Mouse (Mus musculus): Measurements from ENCODE around the gene Zbtb20.

Zbtb20 gene

GRCm38 (mm10) chr16:43448141-43448981 is 572.7 kb downstream of the Zbtb20 start:
- no peak for DNase-seq (ENCODE audit: low read depth, low spot score)

- DNase-seq (ENCODE audit: low read depth, low spot score), result no peak
These were observed 578.8 kb downstream of the Zbtb20 start for GRCm38 (mm10) chr16:43454370-43454934.

- DNase-seq (ENCODE audit: low read depth, low spot score), result no peak
These were observed 580.9 kb downstream of the Zbtb20 start for GRCm38 (mm10) chr16:43456446-43457172.

GRCm38 (mm10) chr16:43457814-43458213 is 582.1 kb downstream of the Zbtb20 start:
- no peak for DNase-seq (ENCODE audit: low read depth, low spot score)

- no peak for DNase-seq (ENCODE audit: low read depth, low spot score)
These were observed 583.1 kb downstream of the Zbtb20 start for GRCm38 (mm10) chr16:43458726-43459223.

GRCm38 (mm10) chr16:43461745-43462378 is 586.2 kb downstream of the Zbtb20 start:
- no peak for DNase-seq (ENCODE audit: low read depth, low spot score)

GRCm38 (mm10) chr16:43462470-43463455 is 587.1 kb downstream of the Zbtb20 start:
- DNase-seq (ENCODE audit: low read depth, low spot score), result no peak

- no peak for DNase-seq (ENCODE audit: low read depth, low spot score)
These were observed 588.2 kb downstream of the Zbtb20 start for GRCm38 (mm10) chr16:43463684-43464475.

GRCm38 (mm10) chr16:43464476-43465080 is 588.9 kb downstream of the Zbtb20 start:
- no peak for DNase-seq (ENCODE audit: low read depth, low spot score)

GRCm38 (mm10) chr16:43465368-43465839 is 589.7 kb downstream of the Zbtb20 start:
- no peak for DNase-seq (ENCODE audit: low read depth, low spot score)

GRCm38 (mm10) chr16:43465921-43466748 is 590.5 kb downstream of the Zbtb20 start:
- no peak for DNase-seq (ENCODE audit: low read depth, low spot score)

- no peak for DNase-seq (ENCODE audit: low read depth, low spot score)
These were observed 591.0 kb downstream of the Zbtb20 start for GRCm38 (mm10) chr16:43466749-43467065.

- DNase-seq (ENCODE audit: low read depth, low spot score), result no peak
These were observed 595.4 kb downstream of the Zbtb20 start for GRCm38 (mm10) chr16:43471060-43471459.

GRCm38 (mm10) chr16:43474941-43475728 is 599.5 kb downstream of the Zbtb20 start:
- no peak for DNase-seq (ENCODE audit: low read depth, low spot score)

- DNase-seq (ENCODE audit: low read depth, low spot score), result no peak
These were observed 601.2 kb downstream of the Zbtb20 start for GRCm38 (mm10) chr16:43476921-43477320.

GRCm38 (mm10) chr16:43478352-43478751 is 602.7 kb downstream of the Zbtb20 start:
- DNase-seq (ENCODE audit: low read depth, low spot score), result no peak

- no peak for DNase-seq (ENCODE audit: low read depth, low spot score)
These were observed 604.9 kb downstream of the Zbtb20 start for GRCm38 (mm10) chr16:43480532-43480931.

GRCm38 (mm10) chr16:43482125-43482524 is 606.4 kb downstream of the Zbtb20 start:
- no peak for DNase-seq (ENCODE audit: low read depth, low spot score)
